Mouse (Mus musculus) lung, embryonic 16.5 days (tissue): ENCODE measurements around the gene Bahcc1. TPM values are rescaled to one million over a fixed set of nuclear protein-coding genes. Genes with fewer than 3 reads are reported as not detected.

ENCODE experiments used
- ATAC-seq: fragments of 200-750 bp; cut with Nextera tagmentation; 2 replicates; pipeline ENCODE4 v1.8.0; 2017; ENCODE audit warnings: low read depth, mild to moderate bottlenecking, moderate library complexity
- H3K27ac ChIP-seq: fragments of 300-500 bp; sonication (generic); 2 replicates; pipeline ENCODE4 v1.5.1; 2014; ENCODE audit warnings: mild to moderate bottlenecking, control low read depth, low read length
- H3K27me3 ChIP-seq: fragments of 300-500 bp; sonication (generic); 2 replicates; pipeline ENCODE4 v1.6.1; 2014; ENCODE audit warnings: low read depth, low read length, mixed read lengths; ENCODE audit not compliant: control insufficient read depth, insufficient read depth
- H3K36me3 ChIP-seq: fragments of 300-500 bp; sonication (generic); 2 replicates; pipeline ENCODE4 v1.6.1; 2014; ENCODE audit warnings: low read length; ENCODE audit not compliant: control insufficient read depth, insufficient read depth
- H3K4me1 ChIP-seq: fragments of 300-500 bp; sonication (generic); replicated peaks from 2 replicates; pipeline ENCODE4 v1.6.1; 2014; ENCODE audit warnings: low read length, mixed read lengths; ENCODE audit not compliant: control insufficient read depth, insufficient read depth
- H3K4me2 ChIP-seq: fragments of 300-500 bp; sonication (generic); 2 replicates; pipeline ENCODE4 v1.6.1; 2014; ENCODE audit warnings: low read depth, low read length, control low read depth
- H3K4me3 ChIP-seq: fragments of 300-500 bp; sonication (generic); 2 replicates; pipeline ENCODE4 v1.5.1; 2014; ENCODE audit warnings: mild to moderate bottlenecking, low read length, control low read depth
- H3K9ac ChIP-seq: fragments of 300-500 bp; sonication (generic); 2 replicates; pipeline ENCODE4 v1.6.1; 2014; ENCODE audit warnings: low read length, control low read depth
- H3K9me3 ChIP-seq: fragments of 300-500 bp; sonication (generic); 2 replicates; pipeline ENCODE4 v1.6.1; 2016; ENCODE audit warnings: low read length; ENCODE audit not compliant: control insufficient read depth
- WGBS: fragments of 180-500 bp; shearing (Covaris S2); extraction: QIAGEN DNeasy Blood & Tissue Kit; methylation state at CpG from one replicate; pipeline ENCODE4 v1.1.7; 2014; 5-methylcytosine and 5-hydroxymethylcytosine counted together
- polyA plus RNA-seq: library from polyadenylated mRNA; unstranded; fragments of >200 nt; fragmentation: Nextera tagmentation; extraction: Ambion mirVana; gene quantifications from 2 replicates; pipeline ENCODE4 v1.2.1, GENCODE M21; 2015

Bahcc1 gene
- polyA plus RNA-seq, 1 experiment from 2014 or later = 7.5 TPM

DNA sequence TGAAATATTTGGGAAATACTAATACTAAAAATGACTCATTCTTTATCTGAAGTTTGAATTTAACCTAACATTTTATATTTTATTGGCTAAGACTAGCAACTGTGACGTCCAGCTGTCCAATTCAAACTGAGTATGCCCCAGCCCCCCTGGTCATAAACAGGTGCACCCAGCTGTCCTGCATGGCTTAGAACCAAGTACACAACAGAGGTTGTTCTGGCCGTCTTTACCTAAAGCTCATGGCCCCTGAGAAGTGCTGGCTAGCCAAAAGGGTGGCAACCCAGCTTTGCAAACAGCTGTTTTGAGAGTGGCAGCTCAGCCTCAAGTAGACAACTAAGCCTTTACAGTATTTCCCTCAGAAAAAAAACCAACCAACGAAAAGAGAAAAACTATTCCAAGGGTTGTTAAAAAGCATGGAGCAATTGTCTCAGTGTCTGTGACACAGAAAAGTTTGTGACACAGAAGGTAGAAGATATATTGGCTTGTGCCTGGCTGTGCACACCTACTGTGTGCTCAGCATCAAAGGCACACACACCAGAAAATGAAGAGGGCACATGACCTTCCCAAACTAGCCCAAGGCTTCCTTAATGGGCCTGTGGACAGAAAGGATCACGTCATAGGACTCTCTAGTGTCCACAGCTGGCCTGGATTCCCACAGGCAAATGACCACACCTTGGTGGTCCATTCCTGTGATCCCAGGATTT is 65.8 kb downstream of the Bahcc1 start:
- H3K4me1 ChIP-seq = peaks cover 2% of the 10 kb centered on the region; the same call in 1 of the 2 replicates
- H3K4me2 ChIP-seq = no peak overlapping the region
- H3K27me3 ChIP-seq = no peaks in the 10 kb centered on the region; the same call in none of the 2 replicates
- no peak overlapping the region for H3K9ac ChIP-seq
- no peak overlapping the region for H3K27ac ChIP-seq
- ATAC-seq = no peak
- no peaks in the 10 kb centered on the region; the same call in 1 of the 2 replicates for H3K9me3 ChIP-seq
- WGBS = 75% methylated on average over 4 of the region's 4 CpGs
- no peak overlapping the region for H3K4me3 ChIP-seq
- no peaks in the 10 kb centered on the region for H3K36me3 ChIP-seq

DNA sequence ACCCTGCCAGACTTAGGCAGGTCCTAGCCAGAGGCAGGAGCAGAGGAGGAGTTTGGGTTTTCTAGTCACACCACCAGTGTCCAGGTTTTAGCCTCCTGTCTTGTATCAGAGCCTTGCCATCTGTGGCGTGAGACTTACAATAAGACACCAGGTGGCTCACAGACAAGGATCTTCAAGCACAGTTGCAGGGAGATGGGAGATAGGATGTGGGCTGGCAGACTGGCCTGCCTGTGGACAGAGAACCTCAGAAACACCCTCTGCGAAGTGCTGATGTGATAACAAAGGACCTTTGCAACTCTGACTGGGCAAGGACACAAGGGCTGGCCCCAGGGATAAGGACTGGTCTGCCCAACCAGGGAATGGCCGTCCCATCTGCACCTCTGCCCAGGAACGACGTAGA is 66.7 kb downstream of the Bahcc1 start:
- H3K27me3 ChIP-seq = no peaks in the 10 kb centered on the region; the same call in none of the 2 replicates
- no peak overlapping the region for H3K27ac ChIP-seq
- peaks cover 5% of the 10 kb centered on the region; the same call in 1 of the 2 replicates for H3K4me1 ChIP-seq
- no peak overlapping the region for H3K4me2 ChIP-seq
- no peak overlapping the region for H3K9ac ChIP-seq
- no peak overlapping the region for H3K4me3 ChIP-seq
- 38% methylated on average over 5 of the region's 5 CpGs for WGBS
- no peaks in the 10 kb centered on the region; the same call in 1 of the 2 replicates for H3K9me3 ChIP-seq
- no peaks in the 10 kb centered on the region for H3K36me3 ChIP-seq
- no peak for ATAC-seq

DNA sequence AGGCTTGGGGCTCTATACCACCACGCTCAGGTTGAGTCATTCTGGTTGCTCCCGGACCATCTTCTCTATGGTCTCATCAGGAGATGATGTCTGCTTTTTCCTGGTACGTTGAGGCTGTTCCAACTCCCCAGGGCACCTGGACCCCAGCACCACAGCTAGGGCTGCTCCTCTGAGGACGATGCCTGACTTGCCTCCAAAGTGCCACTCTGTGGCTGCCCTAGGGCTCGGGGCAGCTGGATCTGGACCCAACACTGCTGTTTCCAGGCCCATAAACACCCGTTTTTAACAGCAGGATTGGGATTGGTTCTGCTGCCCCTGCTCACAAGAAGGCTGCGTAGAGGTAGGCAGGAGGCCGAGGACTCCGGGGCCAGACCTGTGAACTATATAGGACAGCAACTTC is 70.4 kb downstream of the Bahcc1 start:
- Histone ChIP-seq H3K4me3 (no peak overlapping the region), H3K36me3 (no peaks in the 10 kb centered on the region), H3K27me3 (no peaks in the 10 kb centered on the region; the same call in 1 of the 2 replicates), H3K9me3 (no peaks in the 10 kb centered on the region; the same call in 1 of the 2 replicates), H3K4me2 (no peak overlapping the region), H3K9ac (no peak overlapping the region), H3K27ac (no peak overlapping the region), H3K4me1 (peaks cover 31% of the 10 kb centered on the region)
- no peak for ATAC-seq
- 88% methylated on average over 9 of the region's 9 CpGs for WGBS

DNA sequence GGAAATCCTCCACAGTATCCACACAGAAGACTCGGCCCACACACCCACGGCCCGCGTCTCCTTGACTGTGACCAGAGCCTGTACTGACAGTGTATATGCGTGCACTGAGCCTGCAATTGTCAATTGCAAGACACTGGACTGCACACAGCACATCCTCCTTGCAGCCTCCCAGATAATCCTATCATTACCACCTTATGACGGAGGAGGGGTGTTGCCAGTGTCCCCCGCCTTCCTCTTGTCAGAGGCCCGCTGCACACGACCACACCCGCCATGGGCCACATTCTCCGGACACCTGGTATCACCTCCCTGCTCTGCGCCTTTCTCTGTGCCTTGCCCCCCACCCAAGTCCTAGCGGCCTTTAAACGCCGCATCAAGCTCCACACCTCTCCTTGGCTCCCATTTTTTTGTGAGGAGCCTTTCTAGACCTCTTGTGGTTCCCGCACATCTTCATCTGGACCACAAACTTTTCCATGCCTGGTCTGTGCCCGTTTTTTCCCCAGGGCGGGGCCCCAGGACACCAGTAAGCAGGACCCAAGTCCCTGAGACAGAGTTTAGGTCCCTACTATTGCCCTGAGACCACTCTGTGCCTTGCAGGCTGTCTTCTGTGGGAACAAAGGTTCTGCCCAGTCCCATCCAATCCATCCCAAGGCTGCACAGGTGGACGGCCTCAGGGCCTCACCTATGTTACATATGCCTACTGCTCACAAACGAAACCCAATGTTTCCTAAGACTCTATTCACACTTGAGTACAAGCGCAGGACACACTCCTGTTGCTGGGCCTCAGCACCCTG is 71.0 kb downstream of the Bahcc1 start:
- 85% methylated on average over 21 of the region's 21 CpGs for WGBS

DNA sequence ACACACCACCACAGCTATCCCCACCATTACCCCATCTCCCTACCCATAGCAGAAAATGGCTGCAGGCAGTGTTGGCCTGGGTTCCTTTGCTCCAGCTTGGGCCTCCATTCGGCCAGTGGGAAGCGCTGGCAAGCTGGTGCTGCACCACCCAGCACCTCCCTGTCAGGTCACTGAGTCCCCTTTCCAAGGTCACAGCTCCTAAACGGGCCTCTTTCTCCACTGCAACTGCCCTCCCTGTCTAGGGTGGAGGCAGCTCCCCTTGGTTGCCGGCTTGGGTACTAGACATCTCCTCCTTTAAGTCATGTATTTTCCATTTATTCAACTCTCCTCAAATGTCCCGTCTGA is 71.6 kb downstream of the Bahcc1 start:
- H3K27me3 ChIP-seq = no peaks in the 10 kb centered on the region; the same call in 1 of the 2 replicates
- peaks cover 35% of the 10 kb centered on the region for H3K4me1 ChIP-seq
- no peak overlapping the region for H3K27ac ChIP-seq
- no peaks in the 10 kb centered on the region; the same call in 1 of the 2 replicates for H3K9me3 ChIP-seq
- H3K9ac ChIP-seq = peak overlapping the region; percentile 68; the same call in 1 of the 2 replicates
- WGBS = 35% methylated on average over 5 of the region's 5 CpGs
- peak overlapping the region; percentile 89 for H3K4me2 ChIP-seq
- H3K36me3 ChIP-seq = no peaks in the 10 kb centered on the region
- peak overlapping the region; percentile 59; the same call in 1 of the 2 replicates for H3K4me3 ChIP-seq
- ATAC-seq = no peak

More for the DNA sequence above, 71.0 kb downstream of the Bahcc1 start:
- Histone ChIP-seq H3K27ac (no peak overlapping the region), H3K4me1 (peaks cover 35% of the 10 kb centered on the region), H3K4me3 (no peak overlapping the region), H3K27me3 (no peaks in the 10 kb centered on the region; the same call in 1 of the 2 replicates), H3K4me2 (no peak overlapping the region), H3K9me3 (no peaks in the 10 kb centered on the region; the same call in 1 of the 2 replicates), H3K9ac (no peak overlapping the region), H3K36me3 (no peaks in the 10 kb centered on the region)
- ATAC-seq = no peak

DNA sequence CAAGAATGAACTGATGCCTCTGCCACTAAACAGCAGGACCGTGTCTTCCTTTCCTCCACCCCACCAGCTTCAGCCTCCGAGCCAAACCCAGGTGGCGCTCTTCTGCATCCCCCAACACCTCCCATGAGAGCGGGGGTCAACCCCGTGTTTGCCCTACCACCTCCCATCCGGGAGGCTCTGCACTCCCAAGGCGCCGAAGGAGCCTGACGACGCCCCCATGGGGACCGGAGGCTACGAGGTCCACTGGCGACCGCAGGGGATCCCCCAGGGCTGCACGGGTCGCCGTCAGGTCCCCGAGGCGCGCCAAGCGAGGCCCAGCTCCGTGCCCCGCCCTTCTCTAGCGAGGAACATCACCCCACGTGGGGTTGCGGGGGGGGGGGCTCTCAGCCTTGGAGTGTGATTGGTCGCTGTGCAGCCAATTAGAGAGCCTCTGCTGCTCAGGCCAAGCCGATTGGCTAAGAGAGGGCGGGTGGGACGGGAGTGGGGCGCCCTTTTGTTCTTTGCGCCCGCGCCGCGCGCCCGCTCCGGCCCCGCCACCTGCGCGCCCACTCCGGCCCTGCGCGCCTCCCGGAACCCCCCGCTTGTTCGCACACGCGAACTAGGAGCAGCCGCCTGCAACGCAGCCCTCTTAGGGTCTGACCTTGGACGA is 72.3 kb downstream of the Bahcc1 start:
- peak overlapping the region; percentile 59 for H3K4me3 ChIP-seq
- ATAC-seq = peak; percentile 94
- under 1% methylated on average over 51 of the region's 53 CpGs for WGBS
- H3K4me2 ChIP-seq = peak overlapping the region; percentile 89
- H3K27ac ChIP-seq = peak overlapping the region; percentile 90
- H3K36me3 ChIP-seq = no peaks in the 10 kb centered on the region
- no peaks in the 10 kb centered on the region; the same call in 1 of the 2 replicates for H3K9me3 ChIP-seq
- H3K4me1 ChIP-seq = peaks cover 35% of the 10 kb centered on the region
- peak overlapping the region; percentile 68 for H3K9ac ChIP-seq
- H3K27me3 ChIP-seq = no peaks in the 10 kb centered on the region; the same call in 1 of the 2 replicates

DNA sequence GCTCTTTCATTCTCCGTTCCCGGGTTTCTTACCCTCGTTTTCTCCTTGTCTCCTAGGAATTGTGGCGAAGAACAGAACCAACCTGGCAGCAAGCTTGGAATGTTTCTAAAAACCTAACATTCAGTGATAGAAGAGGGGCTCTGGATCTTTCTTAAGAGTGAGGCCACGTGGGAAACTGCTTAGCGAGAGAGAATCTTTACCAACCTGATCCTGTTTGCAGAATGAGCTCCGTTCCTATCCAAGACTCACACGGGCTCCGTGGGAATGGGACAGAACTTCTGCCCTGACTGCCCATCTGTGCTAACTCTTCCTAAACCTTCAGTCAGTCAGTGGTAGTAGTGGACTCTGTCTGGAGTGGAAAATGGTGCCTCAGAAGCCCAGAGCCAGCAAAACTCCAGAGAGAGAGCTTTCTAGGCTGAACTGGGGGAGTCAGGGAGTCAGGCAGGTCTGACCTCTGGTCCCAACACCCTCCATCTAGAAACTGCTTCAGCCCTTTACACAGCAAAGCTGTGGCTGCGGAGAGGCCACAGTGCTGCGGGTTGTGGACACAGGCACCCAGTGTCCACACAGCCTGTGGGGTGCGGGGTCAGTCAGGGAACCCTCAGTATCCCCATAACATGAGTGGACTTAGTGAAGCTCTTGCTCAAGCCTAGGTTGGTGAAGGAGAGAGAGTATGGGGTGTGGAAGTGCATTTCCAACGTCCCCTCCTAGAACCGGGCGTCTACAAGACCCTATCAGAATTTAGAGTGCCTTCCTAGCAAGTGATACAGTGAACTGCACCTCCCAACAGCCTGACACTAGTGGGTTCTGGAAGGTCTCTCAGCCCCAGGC is 73.0 kb downstream of the Bahcc1 start:
- ATAC-seq = peak; percentile 0; the same call in 1 of the 2 replicates
- peak overlapping the region; percentile 89 for H3K4me2 ChIP-seq
- H3K9me3 ChIP-seq = no peaks in the 10 kb centered on the region; the same call in 1 of the 2 replicates
- H3K27ac ChIP-seq = peak overlapping the region; percentile 90
- no peaks in the 10 kb centered on the region for H3K36me3 ChIP-seq
- no peaks in the 10 kb centered on the region for H3K27me3 ChIP-seq
- H3K9ac ChIP-seq = peak overlapping the region; percentile 67
- H3K4me3 ChIP-seq = peak overlapping the region; percentile 59
- peaks cover 40% of the 10 kb centered on the region for H3K4me1 ChIP-seq
- 17% methylated on average over 15 of the region's 15 CpGs for WGBS

DNA sequence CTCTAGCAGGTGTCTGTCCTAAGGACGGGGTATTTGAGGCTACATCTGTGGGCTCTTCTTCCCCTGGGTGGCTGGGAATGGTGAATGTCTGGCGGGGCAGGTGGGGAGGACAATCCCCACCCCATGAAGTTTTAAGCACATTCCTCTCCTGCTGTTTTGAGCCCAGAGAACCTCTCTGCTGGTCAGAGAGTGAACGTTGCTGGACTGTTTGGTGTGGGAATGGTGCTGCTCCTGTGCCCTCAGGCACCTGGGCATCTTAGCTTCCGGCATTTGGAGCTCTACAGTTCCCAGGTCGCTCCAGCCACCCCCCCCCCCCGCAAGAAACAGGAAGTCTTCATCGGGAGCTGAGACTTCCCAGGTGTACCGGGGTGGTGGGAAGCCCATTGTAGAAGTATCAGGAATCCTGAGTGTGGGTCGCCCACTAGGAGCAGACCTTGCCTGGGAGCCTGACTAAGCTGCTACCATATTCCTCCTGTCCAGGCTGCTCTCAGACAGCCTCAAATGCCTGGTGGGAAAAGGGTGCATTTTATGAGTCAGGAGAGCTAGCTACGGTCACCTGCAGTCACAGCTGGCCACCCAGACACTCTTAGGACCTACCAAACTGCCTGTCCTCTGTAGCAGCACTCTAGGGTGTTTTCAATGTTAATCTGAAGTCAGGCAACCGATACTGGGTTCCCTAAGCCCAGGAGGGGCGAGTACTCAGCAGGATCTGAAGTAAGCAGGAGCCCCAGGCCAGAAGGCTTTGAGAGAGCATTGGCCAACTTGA is 73.8 kb downstream of the Bahcc1 start:
- Histone ChIP-seq H3K27ac (peak overlapping the region; percentile 90), H3K4me2 (no peak overlapping the region), H3K4me3 (no peak overlapping the region), H3K27me3 (no peaks in the 10 kb centered on the region), H3K9me3 (no peaks in the 10 kb centered on the region), H3K36me3 (no peaks in the 10 kb centered on the region), H3K4me1 (peaks cover 44% of the 10 kb centered on the region), H3K9ac (peak overlapping the region; percentile 67; the same call in 1 of the 2 replicates)
- ATAC-seq = no peak
- 38% methylated on average over 12 of the region's 12 CpGs for WGBS
